Mouse (Mus musculus): Measurements from ENCODE around the gene Olfr165.
A peak's percentile ranks its signal among the peaks of the same experiment; 100 is the strongest.

Gene Olfr165

DNA sequence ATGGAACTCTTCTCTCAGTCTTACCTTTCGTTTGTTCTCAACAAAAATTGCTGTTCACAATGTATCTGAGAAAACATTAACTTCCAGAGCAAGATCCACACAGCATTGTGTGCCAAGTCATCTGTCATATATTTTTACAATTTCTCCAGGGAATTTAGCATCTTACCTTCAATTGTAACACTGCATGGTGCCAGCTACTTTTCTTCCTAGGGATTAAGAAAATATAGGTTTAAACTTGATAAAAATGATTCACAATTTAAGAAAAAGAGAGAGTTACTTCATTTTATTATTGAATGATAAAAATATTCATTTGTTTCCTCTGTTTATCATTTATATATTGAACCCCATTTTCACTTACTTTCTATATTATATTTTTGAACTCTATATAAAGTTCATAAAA is at the start of gene Olfr165:
Olfr165 (minus strand) TSS at position 101 of the 400 bp plus-strand sequence.
- no peak for DNase-seq (ENCODE audit: low read depth, low spot score)

DNA sequence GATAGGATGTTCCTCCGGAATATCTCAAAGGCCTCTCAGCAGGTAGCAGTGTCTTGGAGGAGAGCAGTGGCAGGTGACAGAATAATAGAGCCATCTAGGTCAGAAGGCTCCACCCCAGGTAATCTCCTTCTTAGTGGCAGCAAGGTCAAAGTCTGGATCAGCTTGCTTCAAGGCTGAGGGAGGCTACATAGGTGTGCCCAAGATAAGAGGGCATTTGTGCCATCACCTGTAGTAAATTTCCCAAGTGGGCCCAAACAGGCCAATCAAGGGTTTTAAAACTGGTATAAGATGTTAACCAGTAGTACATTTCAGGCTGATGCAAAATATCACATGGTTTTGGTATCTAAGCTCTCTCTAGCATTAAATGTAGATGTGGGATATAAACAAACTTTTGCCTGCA is 41.4 kb upstream of the Olfr165 start:
- DNase-seq (ENCODE audit: low read depth, low spot score) = peak; percentile 37

DNA sequence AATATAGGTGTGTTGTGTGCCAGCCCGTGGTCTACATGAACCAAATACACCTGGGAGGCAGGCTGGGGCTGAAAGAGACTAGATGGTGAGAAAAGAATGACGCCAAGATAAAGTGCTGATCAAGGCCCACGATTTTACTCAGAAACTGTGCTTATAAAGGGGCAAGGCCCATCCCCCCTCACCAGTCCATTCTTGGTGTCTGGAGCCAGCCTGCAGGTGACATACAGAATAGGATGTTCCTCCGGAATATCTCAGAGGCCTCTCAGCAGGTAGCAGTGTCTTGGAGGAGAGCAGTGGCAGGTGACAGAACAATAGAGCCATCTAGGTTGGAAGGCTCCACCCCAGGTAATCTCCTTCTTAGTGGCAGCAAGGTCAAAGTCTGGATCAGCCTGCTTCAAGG is 35.8 kb upstream of the Olfr165 start:
- peak; percentile 62 for DNase-seq (ENCODE audit: low read depth, low spot score)

DNA sequence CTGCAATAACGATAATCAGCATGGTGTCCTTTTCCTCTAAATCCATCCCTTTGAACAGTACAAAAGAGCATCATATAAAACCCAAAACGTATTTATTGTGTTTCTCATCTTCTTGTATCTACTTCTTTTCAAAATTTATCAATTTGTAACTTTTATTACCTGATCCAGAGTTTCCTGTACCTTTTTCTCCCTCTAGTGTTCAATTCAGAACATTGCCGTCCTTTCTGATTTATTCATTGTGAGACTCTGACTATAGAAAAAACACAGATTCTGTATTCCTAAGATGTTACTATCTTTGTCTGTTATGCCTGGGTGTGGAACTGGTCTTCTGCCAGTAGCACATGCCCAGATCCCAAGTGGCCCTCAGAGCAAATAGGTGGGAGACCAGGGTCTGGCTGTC is 35.0 kb downstream of the Olfr165 start:
- no peak for DNase-seq (ENCODE audit: low read depth, low spot score)
